Mouse (Mus musculus): ENCODE measurements at regions not wholly inside any gene's neighbourhood (a gene's known extent, or its start where the extent isn't known, plus 50 kb on each side); places are given as distances from the start of the nearest gene placed in this dataset.

DNA sequence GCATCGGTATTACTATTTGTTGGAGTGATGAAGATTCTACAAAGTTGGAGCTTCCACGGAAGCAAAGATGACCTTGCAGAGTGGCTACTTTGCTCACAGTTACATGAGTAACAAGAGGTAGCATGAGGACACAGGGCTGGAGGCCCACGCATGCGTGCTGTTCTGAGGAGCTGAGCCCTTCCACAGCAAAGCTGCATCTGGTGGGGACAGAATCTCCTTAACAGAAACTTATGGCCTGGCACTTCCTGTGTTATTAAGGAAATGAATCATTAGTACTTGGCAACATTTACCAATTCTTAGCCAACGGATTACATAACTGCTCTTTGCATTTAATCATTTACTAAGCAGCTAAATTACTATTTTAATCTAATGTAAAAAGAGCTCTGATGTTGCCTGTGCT lies 160.8 kb upstream of the Apob start:
- WGBS, result 64% methylated on average over 5 of the region's 5 CpGs
- Histone ChIP-seq H3K27ac (ENCODE audit: low read length) (no peak overlapping the region), H3K4me2 (ENCODE audit: low read depth, low read length) (no peak overlapping the region), H3K27me3 (ENCODE audit: control insufficient read depth, insufficient read depth, low read length) (no peaks in the 10 kb centered on the region), H3K4me1 (ENCODE audit: control insufficient read depth, insufficient read depth, low read length) (no peaks in the 10 kb centered on the region), H3K4me3 (ENCODE audit: low read length) (no peak overlapping the region), H3K9me3 (replicated peaks; ENCODE audit: control insufficient read depth, low read length) (no peaks in the 10 kb centered on the region), H3K9ac (ENCODE audit: low read length) (no peak overlapping the region), H3K36me3 (ENCODE audit: control insufficient read depth, insufficient read depth) (no peaks in the 10 kb centered on the region)
- ATAC-seq (replicated peaks; ENCODE audit: extremely low read depth, insufficient read depth, low FRiP score), result no peak

- Histone ChIP-seq H3K4me1 (ENCODE audit: control insufficient read depth, insufficient read depth, low read length) (no peaks in the 10 kb centered on the region), H3K4me3 (ENCODE audit: low read length) (no peak overlapping the region), H3K9ac (ENCODE audit: low read length) (no peak overlapping the region), H3K9me3 (replicated peaks; ENCODE audit: control insufficient read depth, low read length) (no peaks in the 10 kb centered on the region), H3K4me2 (ENCODE audit: low read depth, low read length) (no peak overlapping the region), H3K27ac (ENCODE audit: low read length) (no peak overlapping the region), H3K27me3 (ENCODE audit: control insufficient read depth, insufficient read depth, low read length) (no peaks in the 10 kb centered on the region), H3K36me3 (ENCODE audit: control insufficient read depth, insufficient read depth) (no peaks in the 10 kb centered on the region)
- ATAC-seq (replicated peaks; ENCODE audit: extremely low read depth, insufficient read depth, low FRiP score), result no peak
- 74% methylated on average over 4 of the region's 4 CpGs for WGBS
Observed at GRCm38 (mm10) chr12:7820006-7820704, 157.3 kb upstream of the Apob start.

GRCm38 (mm10) chr12:7820718-7821117 lies 156.7 kb upstream of the Apob start:
- H3K4me2 ChIP-seq (ENCODE audit: low read depth, low read length), result no peak overlapping the region
- H3K36me3 ChIP-seq (ENCODE audit: control insufficient read depth, insufficient read depth), result no peaks in the 10 kb centered on the region
- no peak overlapping the region for H3K27ac ChIP-seq (ENCODE audit: low read length)
- H3K4me3 ChIP-seq (ENCODE audit: low read length), result no peak overlapping the region
- ATAC-seq (replicated peaks; ENCODE audit: extremely low read depth, insufficient read depth, low FRiP score), result no peak
- 79% methylated on average over 2 of the region's 2 CpGs for WGBS
- 0 out of 2 replicates have a peak, but pooled peaks cover under 1% of the 10 kb centered on the region for H3K9me3 ChIP-seq (replicated peaks; ENCODE audit: control insufficient read depth, low read length)
- no peak overlapping the region for H3K9ac ChIP-seq (ENCODE audit: low read length)
- no peaks in the 10 kb centered on the region for H3K4me1 ChIP-seq (ENCODE audit: control insufficient read depth, insufficient read depth, low read length)
- no peaks in the 10 kb centered on the region for H3K27me3 ChIP-seq (ENCODE audit: control insufficient read depth, insufficient read depth, low read length)

GRCm38 (mm10) chr12:7835731-7836130 lies 141.7 kb upstream of the Apob start:
- Histone ChIP-seq H3K9me3 (replicated peaks; ENCODE audit: control insufficient read depth, low read length) (no peaks in the 10 kb centered on the region), H3K4me2 (ENCODE audit: low read depth, low read length) (no peak overlapping the region), H3K27ac (ENCODE audit: low read length) (no peak overlapping the region), H3K36me3 (ENCODE audit: control insufficient read depth, insufficient read depth) (no peaks in the 10 kb centered on the region), H3K27me3 (ENCODE audit: control insufficient read depth, insufficient read depth, low read length) (no peaks in the 10 kb centered on the region), H3K9ac (ENCODE audit: low read length) (no peak overlapping the region), H3K4me3 (ENCODE audit: low read length) (no peak overlapping the region), H3K4me1 (ENCODE audit: control insufficient read depth, insufficient read depth, low read length) (no peaks in the 10 kb centered on the region)
- no peak for ATAC-seq (replicated peaks; ENCODE audit: extremely low read depth, insufficient read depth, low FRiP score)
- 67% methylated on average over 3 of the region's 3 CpGs for WGBS

GRCm38 (mm10) chr12:7853876-7854275 lies 123.6 kb upstream of the Apob start:
- Histone ChIP-seq H3K4me1 (ENCODE audit: control insufficient read depth, insufficient read depth, low read length) (no peaks in the 10 kb centered on the region), H3K4me3 (ENCODE audit: low read length) (no peak overlapping the region), H3K9me3 (replicated peaks; ENCODE audit: control insufficient read depth, low read length) (no peaks in the 10 kb centered on the region), H3K27ac (ENCODE audit: low read length) (no peak overlapping the region), H3K36me3 (ENCODE audit: control insufficient read depth, insufficient read depth) (no peaks in the 10 kb centered on the region), H3K27me3 (ENCODE audit: control insufficient read depth, insufficient read depth, low read length) (no peaks in the 10 kb centered on the region), H3K9ac (ENCODE audit: low read length) (no peak overlapping the region), H3K4me2 (ENCODE audit: low read depth, low read length) (no peak overlapping the region)
- WGBS, result 65% methylated on average over 2 of the region's 2 CpGs
- ATAC-seq (replicated peaks; ENCODE audit: extremely low read depth, insufficient read depth, low FRiP score), result no peak

GRCm38 (mm10) chr12:7855683-7856082 lies 121.8 kb upstream of the Apob start:
- no peaks in the 10 kb centered on the region for H3K4me1 ChIP-seq (ENCODE audit: control insufficient read depth, insufficient read depth, low read length)
- 85% methylated on average over 2 of the region's 2 CpGs for WGBS
- no peak overlapping the region for H3K27ac ChIP-seq (ENCODE audit: low read length)
- H3K36me3 ChIP-seq (ENCODE audit: control insufficient read depth, insufficient read depth), result no peaks in the 10 kb centered on the region
- H3K9ac ChIP-seq (ENCODE audit: low read length), result no peak overlapping the region
- H3K27me3 ChIP-seq (ENCODE audit: control insufficient read depth, insufficient read depth, low read length), result no peaks in the 10 kb centered on the region
- no peak overlapping the region for H3K4me3 ChIP-seq (ENCODE audit: low read length)
- no peak overlapping the region for H3K4me2 ChIP-seq (ENCODE audit: low read depth, low read length)
- no peak; the same call in 1 of the 2 replicates for ATAC-seq (replicated peaks; ENCODE audit: extremely low read depth, insufficient read depth, low FRiP score)
- H3K9me3 ChIP-seq (replicated peaks; ENCODE audit: control insufficient read depth, low read length), result no peaks in the 10 kb centered on the region

DNA sequence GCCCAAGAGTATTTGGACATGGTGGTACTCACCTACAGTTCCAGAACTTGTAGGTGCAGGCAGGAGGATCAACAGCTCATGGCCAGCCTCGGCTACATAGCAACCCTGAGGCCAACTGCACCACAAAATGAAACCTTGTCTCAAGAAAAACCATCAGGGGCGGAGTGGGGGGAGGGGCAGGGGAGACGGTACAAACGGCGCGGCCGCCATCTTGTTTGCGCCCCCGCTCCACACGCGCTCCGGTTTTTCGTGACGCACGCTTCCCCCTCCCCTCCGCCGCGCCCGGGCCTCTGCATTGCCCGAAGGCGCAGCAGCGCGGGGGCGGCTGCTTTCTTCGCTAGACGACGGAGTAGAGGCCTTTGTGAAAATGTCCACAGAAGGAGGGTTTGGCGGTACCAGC lies 117.9 kb upstream of the Apob start:
- ATAC-seq (replicated peaks; ENCODE audit: extremely low read depth, insufficient read depth, low FRiP score), result no peak
- peak overlapping the region; percentile 28; the same call in 1 of the 2 replicates for H3K4me2 ChIP-seq (ENCODE audit: low read depth, low read length)

DNA sequence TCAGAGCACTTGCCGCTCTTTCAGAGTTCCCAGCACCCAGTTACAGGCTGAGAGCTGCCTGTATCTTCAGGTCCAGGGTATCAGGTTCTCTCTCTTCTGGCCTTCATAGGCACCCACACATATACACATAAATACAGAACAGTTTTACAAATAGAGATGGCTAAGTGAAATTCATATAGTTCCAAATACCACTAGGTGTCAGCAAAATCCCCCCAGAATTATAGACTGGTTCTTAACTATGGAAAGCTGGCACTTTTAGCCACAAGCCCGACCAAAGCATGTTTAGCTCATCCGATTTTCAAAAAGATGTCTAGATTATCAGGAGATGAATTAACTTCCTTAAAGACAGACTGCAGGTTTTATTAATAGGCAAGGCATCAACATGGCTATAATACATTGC lies 107.4 kb upstream of the Apob start:
- no peak overlapping the region for H3K4me3 ChIP-seq (ENCODE audit: low read length)
- ATAC-seq (replicated peaks; ENCODE audit: extremely low read depth, insufficient read depth, low FRiP score), result no peak
- H3K4me2 ChIP-seq (ENCODE audit: low read depth, low read length), result no peak overlapping the region
- no peaks in the 10 kb centered on the region for H3K27me3 ChIP-seq (ENCODE audit: control insufficient read depth, insufficient read depth, low read length)
- no peak overlapping the region for H3K9ac ChIP-seq (ENCODE audit: low read length)
- 51% methylated on average over 3 of the region's 3 CpGs for WGBS
- H3K9me3 ChIP-seq (replicated peaks; ENCODE audit: control insufficient read depth, low read length), result no peaks in the 10 kb centered on the region
- H3K4me1 ChIP-seq (ENCODE audit: control insufficient read depth, insufficient read depth, low read length), result no peaks in the 10 kb centered on the region
- no peak overlapping the region for H3K27ac ChIP-seq (ENCODE audit: low read length)
- no peaks in the 10 kb centered on the region for H3K36me3 ChIP-seq (ENCODE audit: control insufficient read depth, insufficient read depth)

More for the DNA sequence above, 117.9 kb upstream of the Apob start:
- Histone ChIP-seq H3K9me3 (replicated peaks; ENCODE audit: control insufficient read depth, low read length) (no peaks in the 10 kb centered on the region), H3K27me3 (ENCODE audit: control insufficient read depth, insufficient read depth, low read length) (no peaks in the 10 kb centered on the region), H3K36me3 (ENCODE audit: control insufficient read depth, insufficient read depth) (no peaks in the 10 kb centered on the region), H3K9ac (ENCODE audit: low read length) (no peak overlapping the region), H3K27ac (ENCODE audit: low read length) (no peak overlapping the region), H3K4me1 (ENCODE audit: control insufficient read depth, insufficient read depth, low read length) (no peaks in the 10 kb centered on the region), H3K4me3 (ENCODE audit: low read length) (no peak overlapping the region)
- 73% methylated on average over 28 of the region's 28 CpGs for whole genome bisulfite sequencing

GRCm38 (mm10) chr12:7870473-7870872 lies 107.0 kb upstream of the Apob start:
- 61% methylated on average over 5 of the region's 5 CpGs for WGBS
- Histone ChIP-seq H3K4me3 (ENCODE audit: low read length) (no peak overlapping the region), H3K9me3 (replicated peaks; ENCODE audit: control insufficient read depth, low read length) (no peaks in the 10 kb centered on the region), H3K27ac (ENCODE audit: low read length) (no peak overlapping the region), H3K36me3 (ENCODE audit: control insufficient read depth, insufficient read depth) (no peaks in the 10 kb centered on the region), H3K27me3 (ENCODE audit: control insufficient read depth, insufficient read depth, low read length) (no peaks in the 10 kb centered on the region), H3K4me2 (ENCODE audit: low read depth, low read length) (no peak overlapping the region), H3K9ac (ENCODE audit: low read length) (no peak overlapping the region), H3K4me1 (ENCODE audit: control insufficient read depth, insufficient read depth, low read length) (no peaks in the 10 kb centered on the region)
- no peak for ATAC-seq (replicated peaks; ENCODE audit: extremely low read depth, insufficient read depth, low FRiP score)
